Mouse (Mus musculus) lung, embryonic 15.5 days (tissue): ENCODE measurements around the gene Rnf208. TPM values are rescaled to one million over a fixed set of nuclear protein-coding genes. Genes with fewer than 3 reads are reported as not detected.

Source experiments
- ATAC-seq: fragments of 200-750 bp; cut with Nextera tagmentation; 2 replicates; pipeline ENCODE4 v1.8.0; 2017; ENCODE audit warnings: moderate number of reproducible peaks, borderline replicate concordance; ENCODE audit not compliant: low FRiP score, low TSS enrichment; ENCODE audit errors: extremely low read depth
- H3K27ac ChIP-seq: fragments of 300-500 bp; sonication (generic); 2 replicates; pipeline ENCODE4 v1.5.1; 2015; ENCODE audit warnings: moderate library complexity, mild to moderate bottlenecking, inconsistent platforms
- H3K27me3 ChIP-seq: fragments of 300-500 bp; sonication (generic); 2 replicates; pipeline ENCODE4 v1.6.1; 2015; ENCODE audit warnings: inconsistent platforms
- H3K36me3 ChIP-seq: fragments of 300-500 bp; sonication (generic); 2 replicates; pipeline ENCODE4 v1.6.1; 2015; ENCODE audit warnings: inconsistent platforms
- H3K4me1 ChIP-seq: fragments of 300-500 bp; sonication (generic); 2 replicates; pipeline ENCODE4 v1.6.1; 2015; ENCODE audit warnings: inconsistent platforms
- H3K4me2 ChIP-seq: fragments of 300-500 bp; sonication (generic); 2 replicates; pipeline ENCODE4 v1.6.1; 2015; ENCODE audit warnings: inconsistent platforms, mild to moderate bottlenecking, moderate library complexity
- H3K4me3 ChIP-seq: fragments of 300-500 bp; sonication (generic); 2 replicates; pipeline ENCODE4 v1.5.1; 2015; ENCODE audit warnings: mild to moderate bottlenecking, inconsistent platforms
- H3K9ac ChIP-seq: fragments of 300-500 bp; sonication (generic); 2 replicates; pipeline ENCODE4 v1.6.1; 2015; ENCODE audit warnings: inconsistent platforms
- H3K9me3 ChIP-seq: fragments of 300-500 bp; sonication (generic); 2 replicates; pipeline ENCODE4 v1.6.1; 2016; ENCODE audit warnings: inconsistent platforms
- WGBS: fragments of 180-500 bp; shearing (Covaris S2); methylation state at CpG from one replicate; pipeline ENCODE4 v1.1.7; 2015; 5-methylcytosine and 5-hydroxymethylcytosine counted together
- polyA plus RNA-seq: library from polyadenylated mRNA; unstranded; fragments of >200 nt; fragmentation: Nextera tagmentation; extraction: Ambion mirVana; gene quantifications from 2 replicates; pipeline ENCODE4 v1.2.1, GENCODE M21; 2015

Gene Rnf208
- 8.9 and 9.9 TPM in 2 replicates for polyA plus RNA-seq

- H3K4me3 ChIP-seq = peak within 1 kb of the TSS; percentile 50
- H3K4me1 ChIP-seq = peaks cover 27% of the 10 kb centered on the region
- no peaks in the 10 kb centered on the region for H3K9me3 ChIP-seq
- no peaks in the 10 kb centered on the region for H3K36me3 ChIP-seq
- H3K9ac ChIP-seq = peak within 1 kb of the TSS; percentile 42
- peaks cover 25% of the 10 kb centered on the region for H3K27me3 ChIP-seq
- no peak for ATAC-seq
- under 1% methylated on average over 34 of the region's 59 CpGs for WGBS
- peak within 1 kb of the TSS; percentile 97 for H3K4me2 ChIP-seq
- no peak within 1 kb of the TSS for H3K27ac ChIP-seq
Measured at GRCm38 (mm10) chr2:25242101-25242506, at the start of gene Rnf208, which contains the start of gene Cysrt1. Gene Rnf208 (plus strand): TSS chr2:25242255. Gene Cysrt1 (minus strand): TSS chr2:25242452.

GRCm38 (mm10) chr2:25193330-25193770, 48.7 kb upstream of the Rnf208 start:
- H3K9ac ChIP-seq = peak overlapping the region; percentile 17; the same call in 1 of the 2 replicates
- peaks cover 9% of the 10 kb centered on the region for H3K27me3 ChIP-seq
- no peak overlapping the region for H3K4me3 ChIP-seq
- H3K4me2 ChIP-seq = peak overlapping the region; percentile 21; the same call in 1 of the 2 replicates
- WGBS = 2% methylated on average over 6 of the region's 6 CpGs
- peaks cover 37% of the 10 kb centered on the region for H3K4me1 ChIP-seq
- ATAC-seq = peak; percentile 68
- H3K27ac ChIP-seq = 0 out of 2 replicates have a peak overlapping the region, but pooled peaks have one; percentile 15
- H3K9me3 ChIP-seq = no peaks in the 10 kb centered on the region
- no peaks in the 10 kb centered on the region for H3K36me3 ChIP-seq

GRCm38 (mm10) chr2:25194006-25194405, 48.0 kb upstream of the Rnf208 start:
- no peak overlapping the region for H3K27ac ChIP-seq
- WGBS = 69% methylated on average over 5 of the region's 5 CpGs

GRCm38 (mm10) chr2:25194486-25195171, 47.4 kb upstream of the Rnf208 start:
- peaks cover 37% of the 10 kb centered on the region for H3K4me1 ChIP-seq
- H3K9ac ChIP-seq = no peak overlapping the region
- peak overlapping the region; percentile 65 for H3K4me2 ChIP-seq
- 76% methylated on average over 17 of the region's 17 CpGs for WGBS
- peaks cover 7% of the 10 kb centered on the region for H3K36me3 ChIP-seq
- H3K27ac ChIP-seq = 0 out of 2 replicates have a peak overlapping the region, but pooled peaks have one; percentile 12
- H3K9me3 ChIP-seq = no peaks in the 10 kb centered on the region
- peaks cover 9% of the 10 kb centered on the region for H3K27me3 ChIP-seq
- ATAC-seq = no peak
- no peak overlapping the region for H3K4me3 ChIP-seq

More at GRCm38 (mm10) chr2:25194006-25194405, 48.0 kb upstream of the Rnf208 start:
- Histone ChIP-seq H3K27me3 (peaks cover 9% of the 10 kb centered on the region), H3K4me2 (peak overlapping the region; percentile 14; the same call in 1 of the 2 replicates), H3K9ac (peak overlapping the region; percentile 17; the same call in 1 of the 2 replicates), H3K9me3 (no peaks in the 10 kb centered on the region), H3K36me3 (peaks cover 3% of the 10 kb centered on the region; the same call in 1 of the 2 replicates), H3K4me1 (peaks cover 37% of the 10 kb centered on the region), H3K4me3 (no peak overlapping the region)
- ATAC-seq = no peak

DNA sequence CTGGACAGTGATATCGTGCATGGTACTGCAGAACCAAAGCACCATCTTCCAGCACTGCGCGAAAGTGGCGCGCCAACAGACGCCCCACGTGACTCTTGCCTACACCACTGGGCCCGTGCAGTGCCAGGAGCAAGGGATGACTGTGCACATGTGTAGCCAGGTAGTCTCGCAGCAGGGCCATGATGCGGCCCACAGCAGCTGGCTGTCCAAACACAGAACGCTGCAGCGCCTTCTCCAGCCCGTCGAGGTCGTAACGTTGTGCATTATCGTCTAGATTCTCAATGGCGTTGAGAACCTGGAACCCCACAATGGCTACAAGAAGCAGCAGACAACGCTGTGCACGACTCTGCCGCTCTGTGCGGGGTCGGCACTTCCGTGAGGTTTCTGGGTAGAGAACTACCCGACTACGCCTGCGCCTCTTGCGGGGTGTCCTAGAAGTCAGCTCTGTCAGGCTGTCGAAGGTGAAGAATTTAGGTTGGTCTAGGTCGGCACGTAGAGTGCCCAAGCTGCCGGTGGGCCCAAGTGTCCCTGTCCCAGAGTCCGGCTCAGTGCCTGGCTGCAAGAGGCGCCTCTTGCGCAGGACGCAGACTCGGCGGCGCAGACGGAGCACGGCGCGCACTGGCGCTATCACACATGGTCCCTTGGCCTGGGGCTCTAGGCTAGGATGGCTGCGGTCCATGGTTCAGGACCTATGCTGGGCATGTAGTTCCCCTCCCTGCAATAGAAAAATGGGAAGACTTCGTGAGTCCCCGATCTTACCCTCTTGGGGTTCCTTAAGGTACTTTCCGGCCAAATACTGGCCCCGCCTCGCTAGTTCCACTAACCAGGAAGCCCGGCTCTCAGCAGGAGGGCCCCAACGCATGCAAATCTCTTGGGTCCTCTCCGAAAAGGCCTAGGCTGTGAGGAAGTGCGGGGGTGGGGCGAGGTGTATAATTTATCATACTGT, 46.6 kb upstream of the Rnf208 start:
- peak overlapping the region; percentile 65 for H3K4me2 ChIP-seq
- H3K9me3 ChIP-seq = no peaks in the 10 kb centered on the region
- peak overlapping the region; percentile 39 for H3K9ac ChIP-seq
- WGBS = 16% methylated on average over 55 of the region's 55 CpGs
- H3K4me3 ChIP-seq = peak overlapping the region; percentile 36
- peaks cover 37% of the 10 kb centered on the region for H3K4me1 ChIP-seq
- H3K27ac ChIP-seq = peak overlapping the region; percentile 74
- ATAC-seq = peak; percentile 12; the same call in 1 of the 2 replicates
- H3K36me3 ChIP-seq = peaks cover 15% of the 10 kb centered on the region
- peaks cover 9% of the 10 kb centered on the region for H3K27me3 ChIP-seq

GRCm38 (mm10) chr2:25196172-25196954, 45.7 kb upstream of the Rnf208 start, which contains the start of gene Tor4a:
Gene Tor4a (minus strand): TSS chr2:25196886.
- ATAC-seq = peak; percentile 55
- Histone ChIP-seq H3K4me2 (peak within 1 kb of the TSS; percentile 65), H3K9ac (peak within 1 kb of the TSS; percentile 39), H3K4me1 (peaks cover 37% of the 10 kb centered on the region), H3K9me3 (no peaks in the 10 kb centered on the region), H3K27ac (peak within 1 kb of the TSS; percentile 74), H3K4me3 (peak within 1 kb of the TSS; percentile 36), H3K27me3 (peaks cover 9% of the 10 kb centered on the region), H3K36me3 (peaks cover 24% of the 10 kb centered on the region)
- 16% methylated on average over 8 of the region's 8 CpGs for WGBS

DNA sequence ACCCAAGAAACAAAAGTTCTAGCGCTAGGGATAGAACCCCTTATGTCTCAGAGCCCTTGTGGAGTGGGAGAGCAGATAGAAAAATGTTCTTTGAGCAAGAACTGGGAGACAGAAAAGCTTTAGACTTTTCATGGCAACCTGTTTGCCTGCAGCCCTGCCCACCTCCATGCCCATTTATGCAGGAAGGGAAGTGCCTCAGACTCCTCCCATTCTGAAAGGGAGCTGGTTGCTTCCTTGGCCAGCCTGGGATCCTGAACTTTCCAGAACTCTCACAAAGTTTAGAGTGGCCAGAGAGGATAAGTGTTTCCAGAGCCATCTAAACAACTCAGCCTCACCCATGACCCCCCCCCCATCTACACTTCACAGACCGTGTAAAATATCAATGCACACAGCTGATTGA, 44.9 kb upstream of the Rnf208 start:
- Histone ChIP-seq H3K4me3 (0 out of 2 replicates have a peak overlapping the region, but pooled peaks have one; percentile 36), H3K4me1 (peaks cover 37% of the 10 kb centered on the region)

GRCm38 (mm10) chr2:25197946-25198345, 44.1 kb upstream of the Rnf208 start:
- Histone ChIP-seq H3K9me3 (no peaks in the 10 kb centered on the region), H3K4me2 (no peak overlapping the region), H3K4me1 (peaks cover 36% of the 10 kb centered on the region), H3K27ac (0 out of 2 replicates have a peak overlapping the region, but pooled peaks have one; percentile 74), H3K4me3 (no peak overlapping the region), H3K36me3 (peaks cover 40% of the 10 kb centered on the region), H3K9ac (no peak overlapping the region), H3K27me3 (peaks cover 9% of the 10 kb centered on the region)
- no peak for ATAC-seq

More for the DNA sequence above, 44.9 kb upstream of the Rnf208 start:
- H3K9me3 ChIP-seq = no peaks in the 10 kb centered on the region
- H3K36me3 ChIP-seq = peaks cover 32% of the 10 kb centered on the region
- no peak overlapping the region; the same call in 1 of the 2 replicates for H3K9ac ChIP-seq
- no peak for ATAC-seq
- peaks cover 9% of the 10 kb centered on the region for H3K27me3 ChIP-seq
- H3K27ac ChIP-seq = peak overlapping the region; percentile 74
- 21% methylated on average over 2 of the region's 2 CpGs for WGBS
- H3K4me2 ChIP-seq = peak overlapping the region; percentile 65

DNA sequence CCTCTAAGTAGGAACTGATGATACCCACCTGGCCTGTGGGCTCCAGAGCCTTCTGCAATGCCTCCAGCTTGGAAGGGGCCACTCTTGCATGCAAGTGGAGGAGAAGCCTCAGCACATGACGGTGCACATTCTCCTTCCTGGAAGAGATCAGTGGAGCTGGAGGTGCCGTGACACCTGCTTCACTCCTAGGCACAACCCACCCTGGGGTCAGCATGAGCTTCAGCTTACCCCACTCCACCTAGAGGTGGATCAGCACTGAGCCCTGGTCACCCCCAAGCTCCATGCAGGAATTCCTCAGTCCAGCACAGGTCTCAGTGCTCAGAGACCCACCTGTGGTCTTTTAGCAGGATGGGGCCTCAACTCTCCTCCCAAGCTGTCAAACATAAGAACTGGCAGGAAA, 41.4 kb upstream of the Rnf208 start:
- Histone ChIP-seq H3K27me3 (peaks cover 2% of the 10 kb centered on the region; the same call in 1 of the 2 replicates), H3K4me2 (no peak overlapping the region), H3K36me3 (peaks cover 67% of the 10 kb centered on the region), H3K27ac (no peak overlapping the region), H3K4me1 (peaks cover 16% of the 10 kb centered on the region), H3K9ac (no peak overlapping the region), H3K9me3 (no peaks in the 10 kb centered on the region), H3K4me3 (no peak overlapping the region)
- WGBS = 86% methylated on average over 2 of the region's 2 CpGs
- no peak for ATAC-seq

DNA sequence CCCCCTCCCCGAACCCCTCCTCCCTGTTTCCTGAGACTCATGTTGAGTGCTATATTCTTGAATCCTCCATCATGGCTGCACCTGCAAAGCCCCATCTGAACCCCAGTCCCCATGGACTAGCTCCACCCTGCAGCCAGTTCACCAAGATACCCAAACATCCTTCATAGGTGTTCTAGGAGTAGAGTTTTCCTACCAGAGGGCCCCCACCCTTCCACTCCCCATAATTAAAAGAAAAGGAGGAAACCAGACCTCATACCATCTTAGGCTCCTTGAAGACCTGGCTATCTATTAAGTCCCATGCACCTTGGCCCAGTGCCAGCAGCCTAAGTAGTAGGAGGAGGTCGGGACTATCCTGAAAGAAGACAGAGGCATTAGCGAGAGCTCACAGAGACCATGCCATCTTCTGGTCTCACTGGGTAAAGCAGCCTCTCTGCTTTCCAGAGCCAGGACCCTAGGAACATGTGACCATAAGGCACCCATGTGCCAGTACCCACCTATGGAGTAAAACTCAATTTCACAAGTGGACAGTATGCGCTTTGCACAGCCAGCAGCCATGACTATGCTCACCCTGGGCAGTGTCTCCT, 38.3 kb upstream of the Rnf208 start:
- peaks cover 86% of the 10 kb centered on the region for H3K36me3 ChIP-seq
- WGBS = 62% methylated on average over 4 of the region's 4 CpGs
- peak; percentile 28; the same call in 1 of the 2 replicates for ATAC-seq

More for the DNA sequence above, 38.3 kb upstream of the Rnf208 start:
- Histone ChIP-seq H3K9ac (no peak overlapping the region), H3K4me2 (no peak overlapping the region), H3K27me3 (no peaks in the 10 kb centered on the region), H3K9me3 (no peaks in the 10 kb centered on the region), H3K27ac (no peak overlapping the region), H3K4me3 (no peak overlapping the region), H3K4me1 (no peaks in the 10 kb centered on the region; the same call in 1 of the 2 replicates)
